In genomic region chr4:130341691-130342090, GRCm38 (mm10) we compare ENCODE assay signal across 10 mouse cellular contexts. TPM values are rescaled to one million over a fixed set of nuclear protein-coding genes. Genes with fewer than 3 reads are reported as not detected.
DNase-seq lines count a peak whose midpoint lies in the region; TF ChIP-seq lines count a peak whose summit lies in the region.
"Had no signal": no experiment of that assay in that cellular context is flagged by ENCODE, and none has a peak within 500 bp of the region (broad histone marks: within the 10 kb centered on the region; RNA-seq: fewer than 3 reads in every experiment).

No protein-coding gene starts in this region.

- peak; percentile 65 for TF ChIP-seq RAD21 in MEL (IDR thresholded peaks at IDR 0.05; ENCODE audit: low read depth, low read length)

- H3K27me3 ChIP-seq in MEL (ENCODE audit: control insufficient read depth in 1 of 2, insufficient read depth in 2 of 2, low read length in 2 of 2) = no peaks in the 10 kb centered on the region
- H3K27me3 ChIP-seq: embryonic facial prominence, embryonic 12.5 days had no signal

- peak; percentile 32 for DNase-seq in layer of hippocampus, adult 11-12 months (ENCODE audit: low spot score)
- DNase-seq in layer of hippocampus, adult 9-11 months = no peak
- peak; percentile 77 for DNase-seq in MEL (ENCODE audit: low read depth, low spot score)
- peak; percentile 41 for DNase-seq in cerebellum, adult 11 months
- DNase-seq in forelimb bud, embryonic 11.5 days (ENCODE audit: low read depth, low spot score) = peak; percentile 69
- DNase-seq in layer of hippocampus, adult 2 months (ENCODE audit: low spot score in 2 of 2) = peak; percentile 55 to 70
- DNase-seq in mesoderm, embryonic 11.5 days (ENCODE audit: low read depth, low spot score) = peak; percentile 78
- DNase-seq in thymus, postnatal 14 days = peak; percentile 54

- H3K36me3 ChIP-seq in MEL (ENCODE audit: control insufficient read depth in 1 of 2, insufficient read depth in 2 of 2, low read length in 2 of 2) = no peaks in the 10 kb centered on the region; a peak in 1 of 4 replicates

- TF ChIP-seq EP300 in MEL (IDR thresholded peaks at IDR 0.05; ENCODE audit: low read depth in 1 of 2, low read length in 2 of 2) = no peak

- no peak overlapping the region for H3K4me3 ChIP-seq in MEL (ENCODE audit: control insufficient read depth in 1 of 2, insufficient read depth in 1 of 2, low read depth in 2 of 2, low read length in 2 of 2)
- H3K4me3 ChIP-seq in layer of hippocampus, adult 2 months = no peak overlapping the region
- H3K4me3 ChIP-seq: embryonic facial prominence, embryonic 12.5 days had no signal

- peak; percentile 39 to 90 (median 88) for TF ChIP-seq CTCF in MEL (IDR thresholded peaks at IDR 0.05 in 2 of 3, conservative IDR thresholded peaks at IDR 0.05 in 1 of 3; ENCODE audit: control insufficient read depth in 1 of 3, insufficient read depth in 1 of 3, low read depth in 2 of 3, low read length in 3 of 3, poor library complexity in 1 of 3, severe bottlenecking in 1 of 3)
- peak; percentile 94 for TF ChIP-seq CTCF in layer of hippocampus, adult 2 months (conservative IDR thresholded peaks at IDR 0.05)

- H3K4me1 ChIP-seq in MEL (ENCODE audit: control insufficient read depth in 1 of 2, insufficient read depth in 2 of 2, low read length in 2 of 2) = no peaks in the 10 kb centered on the region
- H3K4me1 ChIP-seq: embryonic facial prominence, embryonic 12.5 days had no signal

- H3K79me2 ChIP-seq in MEL (ENCODE audit: control insufficient read depth, insufficient read depth, low read length, poor library complexity) = no peaks in the 10 kb centered on the region

- no peak overlapping the region for H3K27ac ChIP-seq in MEL (ENCODE audit: control insufficient read depth, low read depth, low read length)
- H3K27ac ChIP-seq in layer of hippocampus, adult 2 months = no peak overlapping the region
- H3K27ac ChIP-seq: embryonic facial prominence, embryonic 12.5 days had no signal

- no peak for TF ChIP-seq POLR2A in MEL (IDR thresholded peaks at IDR 0.05; ENCODE audit: control insufficient read depth in 1 of 2, insufficient read depth in 1 of 2, low read depth in 1 of 2, low read length in 2 of 2, poor library complexity in 1 of 2)

- H3K9me3 ChIP-seq in MEL (replicated peaks; ENCODE audit: insufficient read depth, low read length) = no peaks in the 10 kb centered on the region
- H3K9me3 ChIP-seq: embryonic facial prominence, embryonic 12.5 days had no signal

- no peak overlapping the region for H3K9ac ChIP-seq in MEL (ENCODE audit: control insufficient read depth, low read depth, low read length, poor library complexity, severe bottlenecking)
- H3K9ac ChIP-seq: embryonic facial prominence, embryonic 12.5 days had no signal

TF ChIP-seq in MEL, 35 proteins besides CTCF, POLR2A, EP300 and RAD21:
- TF ChIP-seq SIN3A (IDR thresholded peaks at IDR 0.05; ENCODE audit: low read length) = peak; percentile 63; the same call in 1 of the 2 replicates
- TF ChIP-seq GABPA (IDR thresholded peaks at IDR 0.05; ENCODE audit: low read depth, low read length) = no peak
- TF ChIP-seq SMC3 (IDR thresholded peaks at IDR 0.05; ENCODE audit: low read depth, low read length) = peak; percentile 67
- TF ChIP-seq JUND (IDR thresholded peaks at IDR 0.05; ENCODE audit: low read depth, low read length) = 0 out of 2 replicates have a peak, but pooled peaks have one; percentile 41
- 0 out of 2 replicates have a peak, but pooled peaks have one; percentile 23 for TF ChIP-seq HCFC1 (IDR thresholded peaks at IDR 0.05; ENCODE audit: low read depth, low read length)
- TF ChIP-seq MYB (IDR thresholded peaks at IDR 0.05; ENCODE audit: low read depth, low read length) = no peak
- no peak for TF ChIP-seq USF2 (IDR thresholded peaks at IDR 0.05; ENCODE audit: borderline replicate concordance in 1 of 2, insufficient read depth in 1 of 2, low read depth in 1 of 2, low read length in 2 of 2)
- TF ChIP-seq MXI1 (IDR thresholded peaks at IDR 0.05; ENCODE audit: low read depth, low read length) = 0 out of 2 replicates have a peak, but pooled peaks have one; percentile 29
- TF ChIP-seq RCOR1 (IDR thresholded peaks at IDR 0.05; ENCODE audit: low read depth, low read length) = no peak
- no peak for TF ChIP-seq MEF2A (IDR thresholded peaks at IDR 0.05; ENCODE audit: extremely low read depth, insufficient replicate concordance, low read depth, low read length, poor library complexity, severe bottlenecking)
TF ChIP-seq in MEL: peak in this region for 5.

RNA-seq across cellular contexts. Expression of gene Zcchc17, which starts 18.1 kb away (rescaled TPM):
- total RNA-seq in MEL (2012; rRNA removed) = 35.8 and 43.7 TPM in 2 replicates
- 10 to 100 TPM in 1 of 2 experiments, not detected in 1; 62.5 TPM for polyA plus RNA-seq in MEL (2012; ENCODE audit: insufficient read depth in 1 of 2, insufficient read length in 2 of 2, low read depth in 1 of 2, low replicate concordance in 2 of 2, missing spikeins in 1 of 2)
- 10 to 100 TPM; 66.1 to 66.5 TPM for total RNA-seq in layer of hippocampus, adult 2 months (2021)

RNA-seq across cellular contexts. Expression of gene Snrnp40, which starts 18.2 kb away (rescaled TPM):
- total RNA-seq in MEL (2012; rRNA removed) = 127 and 133 TPM in 2 replicates
- polyA plus RNA-seq in MEL (2012; ENCODE audit: insufficient read depth in 1 of 2, insufficient read length in 2 of 2, low read depth in 1 of 2, low replicate concordance in 2 of 2, missing spikeins in 1 of 2) = 100 to 1,000 TPM; 151 to 371 TPM
- total RNA-seq in layer of hippocampus, adult 2 months (2021) = 10 to 100 TPM; 32.4 to 33.8 TPM

RNA-seq across cellular contexts. Expression of gene Gm10570, which starts 33.2 kb away (rescaled TPM):
- total RNA-seq in MEL (2012; rRNA removed) = not detected in 2 replicates
- not detected for polyA plus RNA-seq in MEL (2012; ENCODE audit: insufficient read depth in 1 of 2, insufficient read length in 2 of 2, low read depth in 1 of 2, low replicate concordance in 2 of 2, missing spikeins in 1 of 2)
- 1 to 10 TPM; 1.3 to 1.6 TPM for total RNA-seq in layer of hippocampus, adult 2 months (2021)
- polyA plus RNA-seq: embryonic facial prominence, embryonic 12.5 days; lung, embryonic 16.5 days had no signal

RNA-seq across cellular contexts. Expression of gene Fabp3, which starts 33.3 kb away (rescaled TPM):
- not detected in 2 replicates for total RNA-seq in MEL (2012; rRNA removed)
- under 1 TPM in 1 of 2 experiments, not detected in 1; 0.60 TPM for polyA plus RNA-seq in MEL (2012; ENCODE audit: insufficient read depth in 1 of 2, insufficient read length in 2 of 2, low read depth in 1 of 2, low replicate concordance in 2 of 2, missing spikeins in 1 of 2)
- total RNA-seq in layer of hippocampus, adult 2 months (2021) = 10 to 100 TPM; 88.5 to 92.2 TPM
